ENCODE assay signal across 18 mouse cellular contexts in the genomic region with DNA sequence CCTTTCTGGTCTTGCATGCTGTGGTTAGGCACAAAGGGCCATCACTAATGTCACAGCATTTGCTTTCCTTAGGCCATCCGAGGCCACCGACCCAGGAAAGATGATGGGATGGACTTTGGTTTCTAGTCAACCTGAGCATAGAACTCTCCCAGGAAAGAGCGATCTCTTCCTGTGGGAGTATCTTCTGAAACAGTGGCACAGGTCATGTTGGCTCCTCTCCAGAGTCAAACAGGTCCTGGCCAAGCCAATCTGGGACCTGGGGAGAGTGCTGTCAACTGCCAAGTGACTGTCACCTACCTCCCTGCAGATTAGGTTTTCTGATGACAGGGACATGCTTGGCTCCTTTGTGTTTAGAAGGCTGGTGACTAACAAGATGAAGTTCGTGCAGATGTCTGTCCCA.
"Had no signal": no experiment of that assay in that cellular context is flagged by ENCODE, and none has a peak within 500 bp of the region (broad histone marks: within the 10 kb centered on the region; RNA-seq: fewer than 3 reads in every experiment).

No protein-coding gene starts in this region.

- H3K27ac ChIP-seq: kidney, postnatal 0 days; left cerebral cortex, adult 2 months; liver, embryonic 13.5 days; midbrain, embryonic 10.5 days; midbrain, embryonic 13.5 days; neural tube, embryonic 13.5 days had no signal

- H3K36me3 ChIP-seq: liver, embryonic 13.5 days; midbrain, embryonic 10.5 days; midbrain, embryonic 13.5 days; neural tube, embryonic 13.5 days had no signal

- DNase-seq: kidney, adult 18-20 months; kidney, postnatal 25 days; layer of hippocampus, postnatal 36 days; liver, embryonic 13.5 days; lung, embryonic 14.5 days; right cerebral cortex, postnatal 4 days; spleen, adult 18-20 months; thymus, adult 2 months; thymus, postnatal 14 days; thymus, postnatal 4 days had no signal

- H3K27me3 ChIP-seq: liver, embryonic 13.5 days; midbrain, embryonic 13.5 days; neural tube, embryonic 13.5 days had no signal

- ATAC-seq: lung, postnatal 0 days; midbrain, embryonic 13.5 days; midbrain, embryonic 16.5 days had no signal

- H3K9ac ChIP-seq: liver, embryonic 13.5 days; lung, embryonic 14.5 days; midbrain, embryonic 13.5 days; neural tube, embryonic 13.5 days had no signal

- H3K4me3 ChIP-seq: left cerebral cortex, adult 2 months; liver, embryonic 13.5 days; midbrain, embryonic 10.5 days; midbrain, embryonic 13.5 days; myocyte; neural tube, embryonic 13.5 days had no signal

- H3K9me3 ChIP-seq: liver, embryonic 13.5 days; midbrain, embryonic 10.5 days; midbrain, embryonic 13.5 days; neural tube, embryonic 13.5 days had no signal

- H3K4me2 ChIP-seq: liver, embryonic 13.5 days; lung, embryonic 14.5 days; midbrain, embryonic 13.5 days; neural tube, embryonic 13.5 days had no signal
